8 mouse cellular contexts compared by ENCODE assay signal in genomic region chr7:98119179-98119960, GRCm38 (mm10). TPM values are rescaled to one million over a fixed set of nuclear protein-coding genes. Genes with fewer than 3 reads are reported as not detected.
DNase-seq lines count a peak whose midpoint lies in the region; ATAC-seq and TF ChIP-seq lines count a peak whose summit lies in the region.

Myo7a (minus strand) TSS chr7:98119524.

- H3K9ac ChIP-seq in forebrain, embryonic 12.5 days = peak within 1 kb of the TSS; percentile 38; the same call in 1 of the 2 replicates
- H3K9ac ChIP-seq in intestine, postnatal 0 days (ENCODE audit: low read depth, low read length) = peak within 1 kb of the TSS; percentile 42
- H3K9ac ChIP-seq in liver, embryonic 13.5 days = peak within 1 kb of the TSS; percentile 8; the same call in 1 of the 2 replicates

- peak; percentile 56; the same call in 1 of the 2 replicates for TF ChIP-seq POLR2A in small intestine, adult 2 months (IDR thresholded peaks at IDR 0.05; ENCODE audit: low read depth, low read length)

- peak within 1 kb of the TSS; percentile 53 for H3K4me2 ChIP-seq in forebrain, embryonic 12.5 days
- peak within 1 kb of the TSS; percentile 61 for H3K4me2 ChIP-seq in intestine, postnatal 0 days (replicated peaks; ENCODE audit: low read depth)
- H3K4me2 ChIP-seq in liver, embryonic 13.5 days = peak within 1 kb of the TSS; percentile 49

- DNase-seq in gastrocnemius, adult 2 months = peak; percentile 50
- no peak for DNase-seq in gastrocnemius, adult 8-10 months (ENCODE audit: low spot score in 2 of 2)
- DNase-seq in ZHBTc4 (ENCODE audit: low read depth, low spot score) = peak; percentile 41
- DNase-seq in liver, embryonic 13.5 days = no peak
- no peak for DNase-seq in frontal cortex, postnatal 10 days (ENCODE audit: low spot score in 2 of 2)

- H3K4me1 ChIP-seq in forebrain, embryonic 12.5 days = 0 out of 2 replicates have a peak, but pooled peaks cover 10% of the 10 kb centered on the region
- peaks cover 9% of the 10 kb centered on the region; the same call in 1 of the 2 replicates for H3K4me1 ChIP-seq in intestine, postnatal 0 days (replicated peaks; ENCODE audit: control insufficient read depth, insufficient read depth, low read length)
- peaks cover 39% of the 10 kb centered on the region for H3K4me1 ChIP-seq in liver, embryonic 13.5 days (replicated peaks)
- peaks cover 51% of the 10 kb centered on the region for H3K4me1 ChIP-seq in small intestine, adult 2 months (ENCODE audit: control insufficient read depth, insufficient read depth, insufficient read length, low read length)

- no peak for TF ChIP-seq CTCF in gastrocnemius, adult 2 months (IDR thresholded peaks at IDR 0.05)
- peak; percentile 60 for TF ChIP-seq CTCF in intestine, postnatal 0 days (IDR thresholded peaks at IDR 0.05; ENCODE audit: low read depth)
- no peak for TF ChIP-seq CTCF in small intestine, adult 2 months (IDR thresholded peaks at IDR 0.05; ENCODE audit: extremely low read depth, insufficient read length, insufficient replicate concordance, low read depth, low read length)

- peak within 1 kb of the TSS; percentile 38 for H3K27ac ChIP-seq in gastrocnemius, adult 2 months
- H3K27ac ChIP-seq in forebrain, embryonic 12.5 days = no peak within 1 kb of the TSS
- H3K27ac ChIP-seq in intestine, postnatal 0 days (ENCODE audit: low read depth, low read length) = peak within 1 kb of the TSS; percentile 81
- H3K27ac ChIP-seq in liver, embryonic 13.5 days = peak within 1 kb of the TSS; percentile 64
- H3K27ac ChIP-seq in small intestine, adult 2 months (ENCODE audit: insufficient read depth, low read depth, low read length) = peak within 1 kb of the TSS; percentile 98

- peak; percentile 24; the same call in 1 of the 2 replicates for ATAC-seq in forebrain, embryonic 12.5 days (ENCODE audit: low FRiP score)
- ATAC-seq in intestine, postnatal 0 days = peak; percentile 83
- peak; percentile 62 for ATAC-seq in liver, embryonic 13.5 days (ENCODE audit: low read depth)

- 34% methylated on average over 9 of the region's 9 CpGs for WGBS in forebrain, embryonic 12.5 days
- 20% methylated on average over 9 of the region's 9 CpGs for WGBS in intestine, postnatal 0 days
- WGBS in liver, embryonic 13.5 days (ENCODE audit: insufficient replicate concordance) = 31% methylated on average over 9 of the region's 9 CpGs
- WGBS in small intestine, adult 2 months = 34% methylated on average over 9 of the region's 9 CpGs

- peak within 1 kb of the TSS; percentile 46 for H3K4me3 ChIP-seq in gastrocnemius, adult 2 months
- H3K4me3 ChIP-seq in forebrain, embryonic 12.5 days (replicated peaks) = peak within 1 kb of the TSS; percentile 26
- peak within 1 kb of the TSS; percentile 20 for H3K4me3 ChIP-seq in intestine, postnatal 0 days (ENCODE audit: low read depth, low read length)
- peak within 1 kb of the TSS; percentile 22; the same call in 1 of the 2 replicates for H3K4me3 ChIP-seq in liver, embryonic 13.5 days (replicated peaks)
- peak within 1 kb of the TSS; percentile 50 for H3K4me3 ChIP-seq in small intestine, adult 2 months (ENCODE audit: low read depth, low read length)

- intact Hi-C loops in gastrocnemius, adult 2 months (cut with DNase I) = loop anchor here (1.0 kb wide), 1 partner anchor 16 kb away; no protein-coding TSS in a partner anchor

- no peaks in the 10 kb centered on the region for H3K9me3 ChIP-seq in forebrain, embryonic 12.5 days
- H3K9me3 ChIP-seq in intestine, postnatal 0 days (ENCODE audit: control insufficient read depth) = no peaks in the 10 kb centered on the region
- no peaks in the 10 kb centered on the region for H3K9me3 ChIP-seq in liver, embryonic 13.5 days (replicated peaks)

- H3K36me3 ChIP-seq in forebrain, embryonic 12.5 days (replicated peaks) = no peaks in the 10 kb centered on the region
- no peaks in the 10 kb centered on the region; the same call in 1 of the 2 replicates for H3K36me3 ChIP-seq in intestine, postnatal 0 days (ENCODE audit: control insufficient read depth, insufficient read depth)
- H3K36me3 ChIP-seq in liver, embryonic 13.5 days = peaks cover 13% of the 10 kb centered on the region
- peaks cover 1% of the 10 kb centered on the region for H3K36me3 ChIP-seq in small intestine, adult 2 months (ENCODE audit: control insufficient read depth, insufficient read depth, low read length)

- H3K27me3 ChIP-seq in forebrain, embryonic 12.5 days = peaks cover 13% of the 10 kb centered on the region; the same call in 1 of the 2 replicates
- no peaks in the 10 kb centered on the region for H3K27me3 ChIP-seq in intestine, postnatal 0 days (replicated peaks; ENCODE audit: control insufficient read depth, insufficient read depth, low read length)
- H3K27me3 ChIP-seq in liver, embryonic 13.5 days = no peaks in the 10 kb centered on the region
- H3K27me3 ChIP-seq in small intestine, adult 2 months (ENCODE audit: control insufficient read depth, insufficient read depth, low read length) = no peaks in the 10 kb centered on the region

RNA-seq across cellular contexts. Expression of gene Myo7a, which starts in this region (rescaled TPM):
- 1 to 10 TPM; 1.4 to 3.0 TPM for total RNA-seq in gastrocnemius, adult 2 months (2021)
- 1 to 10 TPM; 1.3 to 2.9 (median 2.2) TPM for total RNA-seq in gastrocnemius, adult 8-10 months (2022)
- polyA plus RNA-seq in forebrain, embryonic 12.5 days (2016; fragmentation: Nextera tagmentation; extraction: Ambion mirVana) = 18.9 and 19.4 TPM in 2 replicates
- polyA plus RNA-seq in intestine, postnatal 0 days (2015; fragmentation: Nextera tagmentation; extraction: Ambion mirVana) = 24.0 and 25.0 TPM in 2 replicates
- 8.0 and 8.3 TPM in 2 replicates for polyA plus RNA-seq in liver, embryonic 13.5 days (2015; fragmentation: Nextera tagmentation; extraction: Ambion mirVana)
- 26.9 and 51.7 TPM in 2 replicates for polyA plus RNA-seq in small intestine, adult 2 months (2012; rRNA removed)

Comparison
In these comparisons a context has a peak if more than half of its experiments do, and no peak if none do; other contexts are left out.
1. DNase-seq: peak in gastrocnemius, adult 2 months (single experiment) and ZHBTc4 (single experiment); none in gastrocnemius, adult 8-10 months (0 of 2), liver, embryonic 13.5 days (single experiment) and frontal cortex, postnatal 10 days (0 of 2).
2. ATAC-seq: peak in every context shown above with its lines; median percentile 83 in intestine, postnatal 0 days; 62 in liver, embryonic 13.5 days; 24 in forebrain, embryonic 12.5 days.
3. Peak in every context shown above with its lines, with median percentiles within 50 percentile points of each other: H3K4me3 ChIP-seq, H3K4me2 ChIP-seq and H3K9ac ChIP-seq.